Comparison of ENCODE assay signal across 9 mouse cellular contexts in genomic region chr1:183657043-183657442, GRCm38 (mm10).
DNase-seq lines count a peak whose midpoint lies in the region; ATAC-seq and TF ChIP-seq lines count a peak whose summit lies in the region.
"Had no signal": no experiment of that assay in that cellular context is flagged by ENCODE, and none has a peak within 500 bp of the region (broad histone marks: within the 10 kb centered on the region; RNA-seq: fewer than 3 reads in every experiment).

No protein-coding gene starts in this region.

- H3K4me3 ChIP-seq in intestine, embryonic 14.5 days (ENCODE audit: low read depth, low read length), result no peak overlapping the region
- H3K4me3 ChIP-seq in intestine, embryonic 15.5 days (replicated peaks), result no peak overlapping the region
- no peak overlapping the region for H3K4me3 ChIP-seq in E14TG2a.4 (replicated peaks; ENCODE audit: low read length)
- no peak overlapping the region for H3K4me3 ChIP-seq in embryonic fibroblast, embryonic 13.5 days (ENCODE audit: insufficient read depth, low read length)
- H3K4me3 ChIP-seq: liver, embryonic 15.5 days had no signal

- H3K36me3 ChIP-seq in intestine, embryonic 14.5 days (ENCODE audit: control insufficient read depth, insufficient read depth, low read length), result no peaks in the 10 kb centered on the region
- no peaks in the 10 kb centered on the region for H3K36me3 ChIP-seq in intestine, embryonic 15.5 days
- H3K36me3 ChIP-seq in E14TG2a.4 (ENCODE audit: insufficient read depth, low read length), result no peaks in the 10 kb centered on the region
- H3K36me3 ChIP-seq: liver, embryonic 15.5 days had no signal

- H3K4me1 ChIP-seq in intestine, embryonic 14.5 days (replicated peaks; ENCODE audit: control insufficient read depth, insufficient read depth, low read length), result no peaks in the 10 kb centered on the region
- H3K4me1 ChIP-seq in intestine, embryonic 15.5 days (replicated peaks), result no peaks in the 10 kb centered on the region
- no peaks in the 10 kb centered on the region for H3K4me1 ChIP-seq in E14TG2a.4 (replicated peaks; ENCODE audit: low read depth, low read length)
- no peaks in the 10 kb centered on the region for H3K4me1 ChIP-seq in embryonic fibroblast, embryonic 13.5 days (ENCODE audit: control insufficient read depth, insufficient read depth, low read length)
- H3K4me1 ChIP-seq: liver, embryonic 15.5 days had no signal

- no peak overlapping the region for H3K4me2 ChIP-seq in intestine, embryonic 14.5 days (ENCODE audit: low read length)
- no peak overlapping the region for H3K4me2 ChIP-seq in intestine, embryonic 15.5 days (replicated peaks)
- H3K4me2 ChIP-seq: liver, embryonic 15.5 days had no signal

- WGBS in intestine, embryonic 14.5 days, result 54% methylated on average over 5 of the region's 5 CpGs
- WGBS in intestine, embryonic 15.5 days, result 60% methylated on average over 5 of the region's 5 CpGs

- DNase-seq in intestine, embryonic 14.5 days (ENCODE audit: low spot score), result peak; percentile 76
- DNase-seq in adrenal gland, postnatal 25 days, result peak; percentile 64
- DNase-seq in layer of hippocampus, postnatal 10 days (ENCODE audit: low spot score in 2 of 2), result peak; percentile 55 to 62
- peak; percentile 57 for DNase-seq in naive thymus-derived CD4-positive, alpha-beta T cell, adult 2 months (ENCODE audit: low read depth)
- DNase-seq in MN1 (ENCODE audit: low spot score), result no peak

- peak; percentile 73 for TF ChIP-seq CTCF in E14TG2a.4 (conservative IDR thresholded peaks at IDR 0.05; ENCODE audit: low read length)
- TF ChIP-seq CTCF in embryonic fibroblast, embryonic 13.5 days (IDR thresholded peaks at IDR 0.05; ENCODE audit: borderline replicate concordance, insufficient read depth, low read length), result peak; percentile 65; the same call in 1 of the 2 replicates

- no peaks in the 10 kb centered on the region for H3K27me3 ChIP-seq in intestine, embryonic 14.5 days (replicated peaks; ENCODE audit: control insufficient read depth, insufficient read depth, low read length)
- H3K27me3 ChIP-seq in intestine, embryonic 15.5 days (replicated peaks), result no peaks in the 10 kb centered on the region
- no peaks in the 10 kb centered on the region for H3K27me3 ChIP-seq in E14TG2a.4 (ENCODE audit: insufficient read depth, low read length)
- H3K27me3 ChIP-seq: liver, embryonic 15.5 days had no signal

- H3K9ac ChIP-seq in intestine, embryonic 14.5 days (ENCODE audit: low read length), result no peak overlapping the region
- H3K9ac ChIP-seq in intestine, embryonic 15.5 days, result no peak overlapping the region
- H3K9ac ChIP-seq: liver, embryonic 15.5 days had no signal

- no peaks in the 10 kb centered on the region for H3K9me3 ChIP-seq in intestine, embryonic 14.5 days (ENCODE audit: control insufficient read depth, low read length)
- no peaks in the 10 kb centered on the region for H3K9me3 ChIP-seq in intestine, embryonic 15.5 days
- peaks cover 62% of the 10 kb centered on the region for H3K9me3 ChIP-seq in E14TG2a.4 (ENCODE audit: low read length)
- H3K9me3 ChIP-seq: liver, embryonic 15.5 days had no signal

- ATAC-seq in intestine, embryonic 14.5 days (replicated peaks; ENCODE audit: low FRiP score, low TSS enrichment, low read depth), result no peak
- no peak for ATAC-seq in intestine, embryonic 15.5 days

- TF ChIP-seq POLR2A in embryonic fibroblast, embryonic 13.5 days (IDR thresholded peaks at IDR 0.05; ENCODE audit: low read depth, low read length), result no peak

- no peak overlapping the region for H3K27ac ChIP-seq in intestine, embryonic 14.5 days (ENCODE audit: low read depth)
- no peak overlapping the region for H3K27ac ChIP-seq in intestine, embryonic 15.5 days
- H3K27ac ChIP-seq in embryonic fibroblast, embryonic 13.5 days (ENCODE audit: insufficient read depth, low read length), result no peak overlapping the region
- H3K27ac ChIP-seq: liver, embryonic 15.5 days had no signal
